Mouse (Mus musculus): ENCODE measurements around the gene Prkci.

DNA sequence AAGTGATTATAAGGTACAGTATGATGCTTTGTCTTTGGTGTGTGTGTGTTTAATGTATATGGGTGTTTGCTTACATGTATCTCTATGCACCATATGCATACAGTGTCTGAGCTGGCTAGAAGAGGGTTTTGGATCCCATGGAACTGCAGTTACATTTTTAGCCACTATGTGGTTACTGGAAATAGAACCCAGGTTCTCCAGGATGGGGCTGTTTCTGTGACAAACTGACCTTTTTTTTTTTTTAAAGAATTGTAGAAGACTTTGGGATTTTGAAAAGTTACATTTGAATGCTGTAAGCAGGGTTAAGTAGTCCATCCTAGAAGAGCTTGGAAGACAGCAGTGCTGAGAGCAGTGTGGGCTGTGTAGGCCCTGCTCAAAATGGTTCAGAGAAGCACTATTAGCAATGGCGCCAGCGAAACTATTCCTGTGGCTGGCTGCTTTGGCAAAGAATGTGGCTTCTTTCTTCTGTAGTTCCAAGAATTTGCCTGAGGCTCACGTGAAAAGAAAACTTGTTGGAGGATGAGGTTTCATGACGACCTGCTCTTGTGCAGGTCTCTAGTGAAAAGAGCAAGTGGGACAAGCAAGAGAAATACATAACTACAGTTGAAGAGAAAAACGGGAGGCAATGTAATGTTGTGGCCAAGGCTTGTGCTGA is 24.4 kb downstream of the Prkci start:
- TF ChIP-seq POLR2A (IDR thresholded peaks at IDR 0.05; ENCODE audit: borderline replicate concordance, low read depth, low read length) = no peak
- no peak for TF ChIP-seq CTCF (IDR thresholded peaks at IDR 0.05; ENCODE audit: low read depth, low read length)

Measured in bone marrow macrophage, adult 2 months (primary cell).